Mouse (Mus musculus) lung, postnatal 36 days (tissue): ENCODE measurements around the gene Myo10.
A peak's percentile ranks its signal among the peaks of the same experiment; 100 is the strongest.

Experiments used
- DNase-seq: peaks from one replicate; pipeline ENCODE4 v3.0.0; 2022; ENCODE audit warnings: mixed read lengths

The Myo10 gene

GRCm38 (mm10) chr15:25620560-25620959 is 1.8 kb upstream of the Myo10 start:
- DNase-seq, result peak; percentile 62

GRCm38 (mm10) chr15:25621351-25622199 is 750 bp upstream of the Myo10 start:
- DNase-seq, result peak; percentile 68

GRCm38 (mm10) chr15:25622867-25623471 is 644 bp downstream of the Myo10 start:
- DNase-seq, result peak; percentile 62

- DNase-seq, result no peak
Observed at GRCm38 (mm10) chr15:25623556-25624180, 1.3 kb downstream of the Myo10 start.

- peak; percentile 77 for DNase-seq
Observed at GRCm38 (mm10) chr15:25624263-25624662, 1.9 kb downstream of the Myo10 start.

GRCm38 (mm10) chr15:25625471-25625870 is 3.1 kb downstream of the Myo10 start:
- peak; percentile 53 for DNase-seq

GRCm38 (mm10) chr15:25627012-25627411 is 4.7 kb downstream of the Myo10 start:
- no peak for DNase-seq

GRCm38 (mm10) chr15:25628251-25628650 is 5.9 kb downstream of the Myo10 start:
- no peak for DNase-seq

- no peak for DNase-seq
Observed at GRCm38 (mm10) chr15:25630716-25631115, 8.4 kb downstream of the Myo10 start.

GRCm38 (mm10) chr15:25631332-25631731 is 9.0 kb downstream of the Myo10 start:
- no peak for DNase-seq

- DNase-seq, result no peak
Observed at GRCm38 (mm10) chr15:25632902-25633301, 10.6 kb downstream of the Myo10 start.

GRCm38 (mm10) chr15:25633674-25634340 is 11.5 kb downstream of the Myo10 start:
- peak; percentile 79 for DNase-seq

GRCm38 (mm10) chr15:25637727-25638126 is 15.4 kb downstream of the Myo10 start:
- peak; percentile 76 for DNase-seq

- DNase-seq, result peak; percentile 37
Observed at GRCm38 (mm10) chr15:25639217-25639616, 16.9 kb downstream of the Myo10 start.

- DNase-seq, result peak; percentile 56
Observed at GRCm38 (mm10) chr15:25640840-25641752, 18.8 kb downstream of the Myo10 start.

GRCm38 (mm10) chr15:25642214-25643058 is 20.1 kb downstream of the Myo10 start:
- DNase-seq, result peak; percentile 44

GRCm38 (mm10) chr15:25645862-25646261 is 23.5 kb downstream of the Myo10 start:
- no peak for DNase-seq

- DNase-seq, result no peak
Observed at GRCm38 (mm10) chr15:25648287-25648686, 26.0 kb downstream of the Myo10 start.

GRCm38 (mm10) chr15:25650371-25650770 is 28.0 kb downstream of the Myo10 start:
- DNase-seq, result peak; percentile 30

- DNase-seq, result no peak
Observed at GRCm38 (mm10) chr15:25651820-25652219, 29.5 kb downstream of the Myo10 start.

- no peak for DNase-seq
Observed at GRCm38 (mm10) chr15:25652368-25652767, 30.0 kb downstream of the Myo10 start.
